ENCODE assay signal across 10 mouse cellular contexts in genomic region chr8:15273775-15274174, GRCm38 (mm10).
"Had no signal": no experiment of that assay in that cellular context is flagged by ENCODE, and none has a peak within 500 bp of the region (broad histone marks: within the 10 kb centered on the region; RNA-seq: fewer than 3 reads in every experiment).

No protein-coding gene starts in this region.

- H3K9ac ChIP-seq: limb, embryonic 13.5 days; liver, embryonic 14.5 days; neural tube, embryonic 12.5 days had no signal

- H3K9me3 ChIP-seq: limb, embryonic 13.5 days; neural tube, embryonic 12.5 days had no signal

- H3K36me3 ChIP-seq: limb, embryonic 13.5 days; neural tube, embryonic 12.5 days had no signal

- ATAC-seq: intestine, postnatal 0 days had no signal

- H3K4me3 ChIP-seq: layer of hippocampus, adult 2 months; limb, embryonic 13.5 days; neural tube, embryonic 12.5 days had no signal

- H3K4me2 ChIP-seq: limb, embryonic 13.5 days; neural tube, embryonic 12.5 days had no signal

- H3K27ac ChIP-seq: layer of hippocampus, adult 2 months; limb, embryonic 13.5 days; liver, embryonic 14.5 days; neural tube, embryonic 12.5 days had no signal

- DNase-seq: kidney, postnatal 4 days; lung, adult 18-20 months; midbrain, embryonic 14.5 days; right cerebral cortex, postnatal 14 days; thymus, postnatal 4 days had no signal

- H3K27me3 ChIP-seq: neural tube, embryonic 12.5 days had no signal

- H3K4me1 ChIP-seq: limb, embryonic 13.5 days; neural tube, embryonic 12.5 days had no signal
